Mouse (Mus musculus) limb, embryonic 14.5 days (tissue): ENCODE data around the gene Mia2. TPM values are rescaled to one million over a fixed set of nuclear protein-coding genes. Genes with fewer than 3 reads are reported as not detected.

Experiments used
- ATAC-seq: fragments of 200-750 bp; cut with Nextera tagmentation; 2 replicates; pipeline ENCODE4 v1.8.0; 2017; ENCODE audit warnings: low read depth, moderate number of reproducible peaks, moderate TSS enrichment; ENCODE audit not compliant: low FRiP score
- DNase-seq: peaks from one replicate; pipeline ENCODE4 v3.0.0-alpha.2; 2015; ENCODE audit warnings: low spot score
- H3K27ac ChIP-seq: fragments of 300-500 bp; sonication (generic); replicated peaks from 2 replicates; pipeline ENCODE4 v1.5.1; 2014; ENCODE audit warnings: low read depth, mild to moderate bottlenecking, low read length, moderate library complexity, mixed read lengths
- H3K27me3 ChIP-seq: fragments of 300-500 bp; sonication (generic); 2 replicates; pipeline ENCODE4 v1.6.1; 2014; ENCODE audit warnings: low read length, mixed read lengths; ENCODE audit not compliant: control insufficient read depth, insufficient read depth
- H3K36me3 ChIP-seq: fragments of 300-500 bp; sonication (generic); 2 replicates; pipeline ENCODE4 v1.6.1; 2014; ENCODE audit warnings: mild to moderate bottlenecking, low read length, moderate library complexity, mixed read lengths; ENCODE audit not compliant: control insufficient read depth, insufficient read depth
- H3K4me1 ChIP-seq: fragments of 300-500 bp; sonication (generic); 2 replicates; pipeline ENCODE4 v1.6.1; 2014; ENCODE audit warnings: antibody characterized with exemption, low read length, mixed read lengths; ENCODE audit not compliant: control insufficient read depth, insufficient read depth
- H3K4me2 ChIP-seq: fragments of 300-500 bp; sonication (generic); replicated peaks from 2 replicates; pipeline ENCODE4 v1.6.1; 2014; ENCODE audit warnings: low read depth, mild to moderate bottlenecking, low read length, moderate library complexity; ENCODE audit not compliant: severe bottlenecking
- H3K4me3 ChIP-seq: fragments of 300-500 bp; sonication (generic); replicated peaks from 2 replicates; pipeline ENCODE4 v1.5.1; 2014; ENCODE audit warnings: low read length
- H3K9ac ChIP-seq: fragments of 300-500 bp; sonication (generic); 2 replicates; pipeline ENCODE4 v1.6.1; 2014; ENCODE audit warnings: mild to moderate bottlenecking, low read depth, low read length, moderate library complexity; ENCODE audit not compliant: severe bottlenecking
- H3K9me3 ChIP-seq: fragments of 300-500 bp; sonication (generic); 2 replicates; pipeline ENCODE4 v1.6.1; 2016; ENCODE audit warnings: low read length; ENCODE audit not compliant: control insufficient read depth
- POLR2A ChIP-seq: fragments of 200-500 bp; IDR thresholded peaks from 2 replicates; pipeline ENCODE4 v1.8.0; 2012; ENCODE audit warnings: inconsistent platforms, mild to moderate bottlenecking, moderate library complexity, borderline replicate concordance; ENCODE audit not compliant: insufficient read depth, insufficient read length; ENCODE audit errors: extremely low read depth
- WGBS: fragments of 180-500 bp; shearing (Covaris S2); extraction: QIAGEN DNeasy Blood & Tissue Kit; methylation state at CpG from one replicate; pipeline ENCODE4 v1.1.7; 2014; 5-methylcytosine and 5-hydroxymethylcytosine counted together
- polyA plus RNA-seq, 2 experiments: library from polyadenylated mRNA; depleted of rRNA in 1 of 2; stranded (reverse) in 1 of 2; unstranded in 1 of 2; fragments of >200 nt; fragmentation: Nextera tagmentation in 1 of 2; extraction: Ambion mirVana in 1 of 2; gene quantifications; 2 replicates each; pipeline versions ENCODE4 v1.2.1 to v1.2.3; 2012 to 2014

Gene Mia2
- polyA plus RNA-seq, 2 experiments, result 59.1 to 61.8 TPM

DNA sequence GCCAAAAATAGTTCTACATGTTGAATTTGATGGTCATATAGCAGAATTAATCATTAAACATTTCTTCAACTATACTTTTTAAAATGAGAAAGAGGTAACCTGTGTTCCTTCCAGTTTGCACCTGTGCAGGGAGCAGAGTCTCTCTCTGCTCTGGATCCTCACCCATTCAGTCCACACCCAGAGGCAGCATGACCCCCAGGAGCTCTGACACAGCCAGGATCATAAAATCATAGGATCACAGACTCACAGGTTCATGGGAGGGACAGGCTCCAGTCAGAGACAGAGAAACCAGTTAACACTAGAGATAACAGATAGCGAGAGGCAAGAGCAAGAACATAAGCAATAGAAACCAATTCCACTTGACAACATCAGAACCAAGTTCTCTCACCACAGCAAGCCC is 112.2 kb downstream of the Mia2 start:
- H3K4me3 ChIP-seq, result no peak overlapping the region
- no peaks in the 10 kb centered on the region for H3K27me3 ChIP-seq
- ATAC-seq (no peak), DNase-seq (no peak)
- no peak overlapping the region for H3K4me2 ChIP-seq
- no peak overlapping the region for H3K27ac ChIP-seq
- H3K36me3 ChIP-seq, result peaks cover 14% of the 10 kb centered on the region
- no peaks in the 10 kb centered on the region for H3K9me3 ChIP-seq
- no peaks in the 10 kb centered on the region for H3K4me1 ChIP-seq
- no peak for TF ChIP-seq POLR2A
- no peak overlapping the region for H3K9ac ChIP-seq
- WGBS, result 88% methylated on average over 1 of the region's 1 CpGs

DNA sequence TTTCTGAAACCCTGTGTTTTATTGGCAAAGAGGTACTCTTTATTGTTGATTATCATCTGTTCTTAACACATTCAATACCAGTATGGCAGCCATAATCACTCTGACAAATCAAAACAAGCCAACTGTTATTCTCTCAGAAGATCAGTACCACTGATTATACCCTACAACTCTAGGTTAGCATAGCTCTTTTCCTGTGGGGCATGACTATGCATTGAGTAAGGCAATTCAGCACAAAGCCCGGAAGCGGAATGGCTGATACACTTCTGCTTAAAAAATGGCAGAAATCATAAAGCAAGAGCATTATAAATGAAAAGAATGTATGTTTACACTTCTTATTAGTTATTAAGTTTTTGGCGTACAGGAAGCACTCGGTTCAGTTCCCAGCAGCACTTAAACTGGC is 120.6 kb downstream of the Mia2 start:
- Histone ChIP-seq H3K4me2 (no peak overlapping the region), H3K9ac (no peak overlapping the region), H3K9me3 (no peaks in the 10 kb centered on the region), H3K4me1 (peaks cover 14% of the 10 kb centered on the region), H3K36me3 (0 out of 2 replicates have a peak, but pooled peaks cover 5% of the 10 kb centered on the region), H3K27ac (no peak overlapping the region), H3K4me3 (no peak overlapping the region), H3K27me3 (no peaks in the 10 kb centered on the region)
- no peak for ATAC-seq
- no peak for DNase-seq
- no peak for TF ChIP-seq POLR2A
- 94% methylated on average over 4 of the region's 4 CpGs for WGBS

DNA sequence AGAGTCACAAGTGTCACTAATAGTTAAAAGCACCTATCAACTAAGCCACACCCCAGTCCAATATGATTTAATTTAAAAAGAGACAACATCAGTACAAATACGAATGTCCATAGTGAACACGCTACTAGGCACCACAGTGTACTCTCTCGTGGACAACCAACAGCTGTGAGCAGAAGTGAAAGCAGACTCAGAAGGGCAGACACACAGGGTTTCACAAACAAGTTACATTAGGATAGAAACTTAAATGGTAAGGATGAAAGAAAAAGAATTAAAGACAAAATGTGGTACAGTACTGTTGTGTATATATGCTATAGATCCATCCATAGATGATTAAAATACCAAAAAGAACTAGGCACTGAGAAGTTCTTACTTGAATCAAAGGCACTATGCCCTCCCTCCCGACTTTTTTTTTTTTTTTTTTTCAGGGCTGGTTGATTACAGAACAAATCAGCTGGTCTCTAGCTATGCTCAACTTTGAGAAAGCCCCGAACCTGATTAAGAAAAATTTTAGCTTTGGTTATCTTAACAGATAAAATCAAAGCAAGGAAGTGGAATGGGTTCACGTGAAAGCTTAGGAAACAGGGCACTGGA is 121.2 kb downstream of the Mia2 start:
- Histone ChIP-seq H3K9me3 (no peaks in the 10 kb centered on the region), H3K27me3 (no peaks in the 10 kb centered on the region), H3K4me3 (no peak overlapping the region), H3K4me2 (no peak overlapping the region), H3K36me3 (0 out of 2 replicates have a peak, but pooled peaks cover under 1% of the 10 kb centered on the region), H3K9ac (no peak overlapping the region), H3K27ac (no peak overlapping the region), H3K4me1 (peaks cover 14% of the 10 kb centered on the region)
- DNase-seq (no peak), ATAC-seq (no peak)
- WGBS, result 79% methylated on average over 6 of the region's 6 CpGs
- TF ChIP-seq POLR2A, result no peak

DNA sequence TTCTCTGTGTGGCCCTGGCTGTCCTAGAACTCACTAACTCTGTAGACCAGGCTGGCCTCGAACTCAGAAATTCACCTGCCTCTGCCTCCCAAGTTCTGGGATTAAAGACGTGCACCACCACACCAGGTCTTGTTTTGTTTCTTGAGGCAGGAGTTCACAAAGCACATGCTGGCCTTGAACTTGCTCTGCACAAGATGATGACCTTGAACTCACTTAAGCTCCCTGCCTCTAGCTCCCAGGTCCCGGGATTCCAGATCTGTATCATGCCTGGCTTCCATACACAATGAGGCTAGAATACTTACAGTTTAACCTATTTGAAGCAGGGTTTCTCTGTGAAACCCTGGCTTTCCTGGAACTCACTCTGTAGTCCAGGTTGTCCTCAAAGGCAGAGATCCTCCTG is 121.7 kb downstream of the Mia2 start:
- ATAC-seq, result no peak
- H3K4me1 ChIP-seq, result peaks cover 14% of the 10 kb centered on the region
- DNase-seq, result no peak
- H3K27ac ChIP-seq, result no peak overlapping the region
- H3K27me3 ChIP-seq, result no peaks in the 10 kb centered on the region
- H3K4me3 ChIP-seq, result peak overlapping the region; percentile 91; the same call in 1 of the 2 replicates
- H3K4me2 ChIP-seq, result 0 out of 2 replicates have a peak overlapping the region, but pooled peaks have one; percentile 94
- no peaks in the 10 kb centered on the region for H3K9me3 ChIP-seq
- H3K36me3 ChIP-seq, result no peaks in the 10 kb centered on the region
- no peak for TF ChIP-seq POLR2A
- WGBS, result 81% methylated on average over 3 of the region's 3 CpGs
- no peak overlapping the region for H3K9ac ChIP-seq

DNA sequence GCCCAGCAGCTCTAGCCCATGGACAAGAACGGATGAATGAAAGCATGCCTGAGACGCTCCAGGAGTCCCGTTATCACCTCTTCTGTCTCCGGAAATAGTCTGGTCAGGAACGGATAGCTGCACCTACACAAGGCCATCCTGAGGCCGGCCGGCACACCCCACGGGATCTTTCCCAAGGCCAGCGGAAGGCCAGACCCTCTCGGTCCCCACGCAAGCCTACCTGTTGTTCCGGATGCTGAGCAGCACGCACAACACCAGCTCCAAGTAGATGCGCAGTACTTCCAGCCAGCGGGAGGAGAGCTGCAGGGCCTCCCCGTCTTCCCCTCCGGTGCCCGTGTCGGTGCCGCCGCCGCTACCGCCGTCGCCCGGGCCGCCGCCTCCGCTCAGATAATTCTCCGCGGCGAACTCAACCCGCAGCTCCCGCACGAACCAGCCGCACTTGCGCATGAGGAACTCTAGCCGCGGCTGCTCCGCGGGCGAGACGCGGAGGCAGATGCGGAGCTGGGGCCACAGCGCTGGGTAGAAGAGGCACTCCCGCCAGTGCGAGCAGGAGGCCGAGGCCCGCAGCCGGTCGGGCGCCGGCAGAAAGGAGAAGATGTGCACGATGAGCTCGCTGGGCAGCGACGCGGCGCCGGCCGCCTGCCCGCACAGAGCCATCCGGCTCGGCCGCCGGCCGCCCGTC is 123.2 kb downstream of the Mia2 start:
- no peak for DNase-seq
- TF ChIP-seq POLR2A, result no peak
- Histone ChIP-seq H3K9me3 (no peaks in the 10 kb centered on the region), H3K36me3 (no peaks in the 10 kb centered on the region), H3K4me1 (peaks cover 14% of the 10 kb centered on the region), H3K9ac (peak overlapping the region; percentile 85), H3K4me2 (peak overlapping the region; percentile 94), H3K27me3 (no peaks in the 10 kb centered on the region), H3K4me3 (peak overlapping the region; percentile 91), H3K27ac (peak overlapping the region; percentile 95)
- peak; percentile 3; the same call in 1 of the 2 replicates for ATAC-seq
- WGBS, result 2% methylated on average over 37 of the region's 69 CpGs
